Mouse (Mus musculus) liver, postnatal 0 days (tissue): ENCODE data around the gene Trim15. TPM values are rescaled to one million over a fixed set of nuclear protein-coding genes. Genes with fewer than 3 reads are reported as not detected.
A peak's percentile ranks its signal among the peaks of the same experiment; 100 is the strongest.
"Not testable (repeated sequence)": the region's sequence is repeated elsewhere in the genome, so short reads cannot be mapped to it uniquely, and the experiment has no call there.

Experiments
- ATAC-seq: fragments of 200-750 bp; cut with Nextera tagmentation; 2 replicates; pipeline ENCODE4 v1.8.0; 2017; ENCODE audit warnings: mild to moderate bottlenecking, moderate library complexity
- DNase-seq: peaks from one replicate; pipeline ENCODE4 v3.0.0-alpha.2; 2016
- H3K27ac ChIP-seq: fragments of 300-500 bp; sonication (generic); 2 replicates; pipeline ENCODE4 v1.5.1; 2014; ENCODE audit warnings: antibody characterized with exemption, moderate library complexity, mild to moderate bottlenecking, low read depth
- H3K27me3 ChIP-seq: fragments of 300-500 bp; sonication (generic); 2 replicates; pipeline ENCODE4 v1.6.1; 2014; ENCODE audit warnings: low read length, control low read depth, mixed read lengths; ENCODE audit not compliant: insufficient read depth
- H3K36me3 ChIP-seq: fragments of 300-500 bp; sonication (generic); replicated peaks from 2 replicates; pipeline ENCODE4 v1.6.1; 2014; ENCODE audit warnings: mild to moderate bottlenecking, control low read depth, low read length, moderate library complexity, mixed read lengths; ENCODE audit not compliant: insufficient read depth
- H3K4me1 ChIP-seq: fragments of 300-500 bp; sonication (generic); 2 replicates; pipeline ENCODE4 v1.6.1; 2014; ENCODE audit warnings: antibody characterized with exemption, mild to moderate bottlenecking, control low read depth; ENCODE audit not compliant: insufficient read depth
- H3K4me2 ChIP-seq: fragments of 300-500 bp; sonication (generic); 2 replicates; pipeline ENCODE4 v1.6.1; 2014; ENCODE audit warnings: low read depth, mild to moderate bottlenecking, low read length, moderate library complexity, mixed read lengths
- H3K4me3 ChIP-seq: fragments of 300-500 bp; sonication (generic); 2 replicates; pipeline ENCODE4 v1.5.1; 2014; ENCODE audit warnings: low read depth, low read length
- H3K9ac ChIP-seq: fragments of 300-500 bp; sonication (generic); replicated peaks from 2 replicates; pipeline ENCODE4 v1.6.1; 2014; ENCODE audit warnings: mild to moderate bottlenecking, moderate library complexity
- H3K9me3 ChIP-seq: fragments of 300-500 bp; sonication (generic); 2 replicates; pipeline ENCODE4 v1.6.1; 2016; ENCODE audit warnings: mild to moderate bottlenecking, control low read depth, low read length, mixed read lengths
- CTCF ChIP-seq: sonication (generic); IDR thresholded peaks from 2 replicates; pipeline ENCODE4 v1.5.1; 2016; ENCODE audit warnings: antibody characterized with exemption, low read depth
- EP300 ChIP-seq: IDR thresholded peaks from 2 replicates; pipeline ENCODE4 v1.6.1; 2016; ENCODE audit warnings: antibody characterized with exemption, low read depth, mild to moderate bottlenecking
- WGBS: fragments of 180-500 bp; shearing (Covaris S2); extraction: QIAGEN DNeasy Blood & Tissue Kit; methylation state at CpG from one replicate; pipeline ENCODE4 v1.1.7; 2014; ENCODE audit not compliant: insufficient replicate concordance; 5-methylcytosine and 5-hydroxymethylcytosine counted together
- polyA plus RNA-seq: library from polyadenylated mRNA; unstranded; fragments of >200 nt; fragmentation: Nextera tagmentation; extraction: Ambion mirVana; gene quantifications from 2 replicates; pipeline ENCODE4 v1.2.1, GENCODE M21; 2015

The Trim15 gene
- polyA plus RNA-seq, 1 experiment from 2014 or later = 0.12 TPM

DNA sequence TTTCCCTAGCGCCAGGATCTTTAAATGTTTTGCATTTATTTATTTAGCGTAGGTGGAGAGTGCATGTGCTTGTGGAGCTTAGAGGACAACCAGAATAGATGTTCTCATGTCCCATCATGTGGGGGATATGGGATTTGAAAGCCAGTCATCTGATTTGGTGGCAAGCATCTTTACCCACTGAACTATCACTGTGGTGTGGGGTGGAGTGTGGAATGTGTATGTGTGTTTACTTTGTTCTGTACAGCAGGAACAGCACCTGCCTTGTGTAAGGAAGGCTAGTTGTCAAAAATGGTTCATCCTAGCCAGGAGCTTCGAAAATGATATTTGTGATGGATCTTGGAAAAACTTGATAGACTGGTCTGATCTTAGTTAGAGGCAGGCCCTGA lies 30.6 kb downstream of the Trim15 start:
- Histone ChIP-seq H3K9ac (peak overlapping the region; percentile 73), H3K4me3 (peak overlapping the region; percentile 66), H3K27ac (peak overlapping the region; percentile 85), H3K9me3 (no peaks in the 10 kb centered on the region; the same call in 1 of the 2 replicates), H3K4me2 (peak overlapping the region; percentile 94), H3K4me1 (peaks cover 20% of the 10 kb centered on the region), H3K27me3 (no peaks in the 10 kb centered on the region), H3K36me3 (no peaks in the 10 kb centered on the region)
- ATAC-seq = no peak
- WGBS = 9% methylated on average over 3 of the region's 3 CpGs
- TF ChIP-seq EP300 = no peak
- no peak; the same call in 1 of the 2 replicates for TF ChIP-seq CTCF
- DNase-seq = no peak

DNA sequence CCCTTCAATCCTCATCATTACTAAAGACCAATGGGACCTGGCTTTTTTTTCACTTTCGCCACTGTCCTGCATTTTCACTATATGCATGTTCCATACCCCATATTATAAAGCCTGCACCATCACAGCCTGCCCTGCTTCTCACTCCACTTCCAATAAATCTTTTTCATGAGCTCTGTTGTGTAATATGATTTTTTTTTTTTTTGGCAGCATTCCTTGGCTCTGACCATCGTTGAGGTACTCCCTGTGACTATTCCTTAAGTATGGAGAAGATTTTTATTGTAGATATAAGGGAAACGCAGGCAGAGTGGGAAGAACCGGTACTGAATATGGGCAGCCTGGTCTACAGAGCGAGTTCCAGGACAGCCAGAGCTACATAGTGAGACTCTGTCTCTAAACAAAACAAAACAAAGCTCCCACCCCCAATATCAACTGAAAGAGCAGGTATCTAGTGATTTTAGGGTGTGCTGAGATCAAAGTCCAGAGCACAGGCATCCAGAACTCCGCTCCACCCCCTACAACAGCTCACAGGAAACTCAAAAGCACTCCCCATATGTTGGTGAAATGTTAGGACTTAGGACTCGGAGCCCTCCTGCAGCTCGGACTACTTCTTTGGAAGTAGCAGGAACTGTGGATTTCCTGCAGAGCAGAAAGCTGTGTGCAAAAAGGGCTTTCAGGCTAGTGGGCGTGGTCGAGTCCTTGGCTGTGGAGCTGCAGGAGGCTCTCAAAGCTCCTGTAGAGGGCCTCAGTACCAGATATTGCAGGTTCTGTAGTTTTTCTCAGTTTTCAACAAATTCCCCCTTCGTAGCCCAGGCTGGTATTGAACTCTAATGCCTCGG lies 31.2 kb downstream of the Trim15 start:
- Histone ChIP-seq H3K27ac (peak overlapping the region; percentile 85), H3K4me1 (peaks cover 15% of the 10 kb centered on the region), H3K4me3 (peak overlapping the region; percentile 66), H3K27me3 (no peaks in the 10 kb centered on the region), H3K36me3 (no peaks in the 10 kb centered on the region), H3K4me2 (peak overlapping the region; percentile 94), H3K9me3 (no peaks in the 10 kb centered on the region; the same call in 1 of the 2 replicates), H3K9ac (peak overlapping the region; percentile 73; the same call in 1 of the 2 replicates)
- peak; percentile 72 for DNase-seq
- TF ChIP-seq EP300 = no peak
- TF ChIP-seq CTCF = peak; percentile 49
- WGBS = 27% methylated on average over 12 of the region's 12 CpGs
- ATAC-seq = peak; percentile 37

DNA sequence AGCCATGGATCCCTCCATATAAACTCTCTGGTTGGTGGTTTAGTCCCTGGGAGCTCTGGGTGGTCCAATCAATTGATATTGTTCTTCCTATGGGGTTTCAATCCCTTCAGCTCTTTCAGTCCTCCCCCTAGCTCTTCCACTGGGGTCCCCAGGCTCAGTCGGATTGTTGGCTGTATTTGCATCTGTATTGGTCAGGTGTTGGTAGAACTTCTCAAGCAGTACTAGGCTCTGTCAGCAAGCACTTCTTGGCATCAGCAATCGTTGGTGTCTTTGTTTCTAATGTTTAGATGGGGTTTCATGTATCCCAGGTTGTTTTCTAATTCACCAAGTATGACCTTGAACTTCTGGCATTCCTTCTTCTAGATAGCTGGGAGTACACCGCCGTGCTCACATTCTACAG lies 34.3 kb downstream of the Trim15 start:
- Histone ChIP-seq H3K4me3 (no peak overlapping the region), H3K4me1 (peaks cover 12% of the 10 kb centered on the region), H3K9ac (no peak overlapping the region), H3K9me3 (no peaks in the 10 kb centered on the region; the same call in 1 of the 2 replicates), H3K36me3 (no peaks in the 10 kb centered on the region), H3K4me2 (no peak overlapping the region), H3K27me3 (no peaks in the 10 kb centered on the region), H3K27ac (no peak overlapping the region)
- 59% methylated on average over 4 of the region's 4 CpGs for WGBS
- TF ChIP-seq CTCF (no peak), EP300 (no peak)
- ATAC-seq = no peak
- DNase-seq = no peak

DNA sequence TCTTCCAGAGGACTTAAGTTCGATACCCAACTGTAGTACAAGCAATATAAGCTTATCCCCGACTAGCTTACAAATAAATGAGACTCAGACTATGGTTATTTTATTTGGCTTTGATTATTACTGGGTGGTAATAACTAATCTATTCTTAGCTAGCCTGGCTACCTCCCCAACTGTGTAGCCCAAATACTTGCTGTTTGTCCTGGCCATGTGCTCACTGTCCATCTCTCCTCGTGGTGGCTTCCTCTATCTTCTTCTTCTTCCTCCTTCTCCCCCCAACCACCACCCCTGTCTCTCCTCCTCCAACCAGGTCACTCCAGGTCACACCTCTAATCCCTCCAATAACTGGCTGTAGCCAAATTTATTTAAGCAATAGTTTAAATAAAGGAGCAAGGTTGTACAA lies 36.5 kb downstream of the Trim15 start:
- Histone ChIP-seq H3K4me3 (no peak overlapping the region), H3K27ac (no peak overlapping the region), H3K9me3 (no peaks in the 10 kb centered on the region; the same call in 1 of the 2 replicates), H3K36me3 (no peaks in the 10 kb centered on the region), H3K4me2 (no peak overlapping the region), H3K4me1 (peaks cover 3% of the 10 kb centered on the region; the same call in 1 of the 2 replicates), H3K27me3 (no peaks in the 10 kb centered on the region), H3K9ac (no peak overlapping the region)
- DNase-seq (no peak), ATAC-seq (no peak)
- no peak for TF ChIP-seq EP300
- TF ChIP-seq CTCF = no peak
- WGBS = 60% methylated on average over 3 of the region's 3 CpGs

DNA sequence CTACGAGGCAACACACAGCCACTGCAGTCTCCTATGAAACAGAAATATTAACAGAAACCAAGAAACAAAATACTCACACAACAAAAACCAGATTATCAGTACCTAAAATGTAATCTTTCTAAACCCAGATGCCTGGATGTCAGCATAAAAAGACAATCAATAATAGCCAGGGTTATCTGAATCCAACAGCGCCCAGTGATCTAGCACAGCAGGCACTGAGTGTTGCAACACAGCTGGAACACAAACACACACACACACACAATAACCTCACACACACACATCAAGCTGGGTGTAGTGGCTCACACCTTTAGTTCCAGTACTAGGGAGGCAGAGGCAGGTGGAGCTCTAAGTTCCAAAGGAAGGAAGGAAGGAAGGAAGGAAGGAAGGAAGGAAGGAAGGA lies 38.5 kb downstream of the Trim15 start:
- no peaks in the 10 kb centered on the region for H3K36me3 ChIP-seq
- H3K4me2 ChIP-seq = no peak overlapping the region
- H3K27me3 ChIP-seq = no peaks in the 10 kb centered on the region
- 45% methylated on average over 2 of the region's 2 CpGs for WGBS
- H3K9me3 ChIP-seq = no peaks in the 10 kb centered on the region
- DNase-seq (no peak), ATAC-seq (peak; percentile 67)
- no peak overlapping the region for H3K9ac ChIP-seq
- TF ChIP-seq CTCF (no peak), EP300 (no peak)
- H3K4me1 ChIP-seq = peaks cover 3% of the 10 kb centered on the region; the same call in 1 of the 2 replicates
- no peak overlapping the region for H3K27ac ChIP-seq
- no peak overlapping the region for H3K4me3 ChIP-seq

DNA sequence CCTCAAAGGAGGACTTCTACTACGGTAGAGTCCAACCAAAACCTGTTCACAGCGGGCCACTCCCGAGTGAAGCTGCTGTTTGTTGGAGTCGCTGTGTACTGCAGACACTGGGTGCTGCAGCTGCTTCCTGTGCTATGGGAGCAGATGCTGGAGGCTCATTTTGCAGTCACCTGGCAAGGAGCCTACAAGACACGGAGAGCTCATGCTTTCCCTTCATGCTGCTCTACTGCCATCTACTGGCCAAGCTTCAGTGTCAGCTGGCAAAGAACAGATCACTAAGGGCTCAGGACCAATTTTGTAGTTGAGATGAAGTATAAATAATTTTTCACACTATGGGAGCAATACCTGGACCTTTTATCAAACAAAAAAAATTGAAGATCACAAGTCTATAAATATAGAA lies 41.0 kb downstream of the Trim15 start:
- H3K4me2 ChIP-seq, H3K4me3 ChIP-seq: not testable (repeated sequence)
- 21% methylated on average over 5 of the region's 5 CpGs for WGBS

More for the DNA sequence above, 41.0 kb downstream of the Trim15 start:
- ATAC-seq = peak; percentile 68
- H3K27ac ChIP-seq, H3K27me3 ChIP-seq, H3K9me3 ChIP-seq, H3K4me1 ChIP-seq, H3K36me3 ChIP-seq, H3K9ac ChIP-seq: not testable (repeated sequence)
- TF ChIP-seq CTCF = peak; percentile 87
- DNase-seq = peak; percentile 77
